ENCODE assay signal across 7 mouse cellular contexts in genomic region chr14:34615082-34615481, GRCm38 (mm10). TPM values are rescaled to one million over a fixed set of nuclear protein-coding genes. Genes with fewer than 3 reads are reported as not detected.
DNase-seq lines count a peak whose midpoint lies in the region; ATAC-seq and TF ChIP-seq lines count a peak whose summit lies in the region.

No protein-coding gene starts in this region.

- WGBS in embryonic facial prominence, embryonic 15.5 days, result 3% methylated on average over 13 of the region's 13 CpGs
- WGBS in kidney, embryonic 14.5 days, result 1% methylated on average over 13 of the region's 13 CpGs

- no peak for DNase-seq in Patski (ENCODE audit: low read depth, low spot score)
- DNase-seq in thymus, postnatal 10 days (ENCODE audit: low spot score in 2 of 2), result peak; percentile 29 to 46
- no peak for DNase-seq in gastrocnemius, postnatal 14 days
- no peak for DNase-seq in right cerebral cortex, postnatal 36 days (ENCODE audit: low spot score in 2 of 2)

- H3K9ac ChIP-seq in embryonic facial prominence, embryonic 15.5 days, result no peak overlapping the region
- no peak overlapping the region for H3K9ac ChIP-seq in kidney, embryonic 14.5 days (ENCODE audit: low read depth, low read length)

- intact Hi-C loops in gastrocnemius, postnatal 14 days (cut with DNase I; ENCODE audit: low total_unique reads), result no loop called here

- peak; percentile 9 for ATAC-seq in Patski
- ATAC-seq in embryonic facial prominence, embryonic 15.5 days (ENCODE audit: insufficient number of reproducible peaks, low FRiP score, low TSS enrichment, low read depth), result peak; percentile 24; the same call in 1 of the 2 replicates
- ATAC-seq in kidney, embryonic 14.5 days (ENCODE audit: low FRiP score, low TSS enrichment), result peak; percentile 25; the same call in 1 of the 2 replicates
- peak; percentile 53 for ATAC-seq in megakaryocyte progenitor cell, adult 5-6 weeks (replicated peaks; ENCODE audit: poor library complexity)

- POLR2A ChIA-PET in Patski (lab: Charles Lee), result no interaction called here

- H3K27me3 ChIP-seq in Patski, result no peaks in the 10 kb centered on the region
- peaks cover 14% of the 10 kb centered on the region for H3K27me3 ChIP-seq in embryonic facial prominence, embryonic 15.5 days
- H3K27me3 ChIP-seq in kidney, embryonic 14.5 days (ENCODE audit: control insufficient read depth, insufficient read depth, low read length), result peaks cover 31% of the 10 kb centered on the region

- 0 out of 2 replicates have a peak overlapping the region, but pooled peaks have one; percentile 34 for H3K27ac ChIP-seq in embryonic facial prominence, embryonic 15.5 days (replicated peaks)
- no peak overlapping the region for H3K27ac ChIP-seq in kidney, embryonic 14.5 days (ENCODE audit: low read depth, low read length)

- H3K36me3 ChIP-seq in embryonic facial prominence, embryonic 15.5 days, result no peaks in the 10 kb centered on the region
- no peaks in the 10 kb centered on the region for H3K36me3 ChIP-seq in kidney, embryonic 14.5 days (ENCODE audit: control insufficient read depth, insufficient read depth, low read length)

- peak overlapping the region; percentile 40 for H3K4me2 ChIP-seq in embryonic facial prominence, embryonic 15.5 days (replicated peaks)
- H3K4me2 ChIP-seq in kidney, embryonic 14.5 days (replicated peaks; ENCODE audit: low read depth, low read length), result peak overlapping the region; percentile 44

- peak overlapping the region; percentile 22 for H3K4me3 ChIP-seq in embryonic facial prominence, embryonic 15.5 days (replicated peaks)
- H3K4me3 ChIP-seq in kidney, embryonic 14.5 days (ENCODE audit: low read length), result peak overlapping the region; percentile 19; the same call in 1 of the 2 replicates

- H3K4me1 ChIP-seq in embryonic facial prominence, embryonic 15.5 days, result peaks cover 8% of the 10 kb centered on the region; the same call in 1 of the 2 replicates
- no peaks in the 10 kb centered on the region; the same call in 1 of the 2 replicates for H3K4me1 ChIP-seq in kidney, embryonic 14.5 days (ENCODE audit: control insufficient read depth, insufficient read depth, low read length)

- CTCF ChIA-PET in Patski (lab: Charles Lee), result interaction anchor here (3.5 kb wide), 1 partner anchor 163 kb away, joined by 25 read pairs; no protein-coding TSS in a partner anchor

- no peak for TF ChIP-seq CTCF in Patski (IDR thresholded peaks at IDR 0.05)

- H3K9me3 ChIP-seq in embryonic facial prominence, embryonic 15.5 days (replicated peaks), result no peaks in the 10 kb centered on the region
- no peaks in the 10 kb centered on the region for H3K9me3 ChIP-seq in kidney, embryonic 14.5 days (ENCODE audit: control insufficient read depth, low read length)

- in situ Hi-C loops in Patski (cut with MboI; ENCODE audit: low pct_unique_long_range_greater_than_20kb), result no loop called here

RNA-seq across cellular contexts. Expression of gene Opn4, which starts 15.1 kb away (rescaled TPM):
- not detected for polyA plus RNA-seq in Patski (2021)
- polyA plus RNA-seq in embryonic facial prominence, embryonic 15.5 days (2015; fragmentation: Nextera tagmentation; extraction: Ambion mirVana), result 0.45 and 0.46 TPM in 2 replicates
- 0.09 and 0.20 TPM in 2 replicates for polyA plus RNA-seq in kidney, embryonic 14.5 days (2014; fragmentation: Nextera tagmentation; extraction: Ambion mirVana)
- not detected in 2 replicates for total RNA-seq in megakaryocyte progenitor cell, adult 5-6 weeks (2015)
- total RNA-seq in megakaryocyte progenitor cell, adult 5-6 weeks (2017), result not detected in 2 replicates
- not detected for total RNA-seq in gastrocnemius, postnatal 14 days (2021)

RNA-seq across cellular contexts. Expression of gene Ldb3, which starts 26.6 kb away (rescaled TPM):
- 0.46 TPM for polyA plus RNA-seq in Patski (2021)
- 25.9 and 33.6 TPM in 2 replicates for polyA plus RNA-seq in embryonic facial prominence, embryonic 15.5 days (2015; fragmentation: Nextera tagmentation; extraction: Ambion mirVana)
- 0.24 and 0.31 TPM in 2 replicates for polyA plus RNA-seq in kidney, embryonic 14.5 days (2014; fragmentation: Nextera tagmentation; extraction: Ambion mirVana)
- total RNA-seq in megakaryocyte progenitor cell, adult 5-6 weeks (2015), result not detected in 2 replicates
- total RNA-seq in megakaryocyte progenitor cell, adult 5-6 weeks (2017), result not detected in 2 replicates
- 1,000 to 10,000 TPM; 1,741 to 1,856 TPM for total RNA-seq in gastrocnemius, postnatal 14 days (2021)

RNA-seq across cellular contexts. Expression of gene Wapl, which starts 58.6 kb away (rescaled TPM):
- polyA plus RNA-seq in Patski (2021), result 66.3 TPM
- 25.0 and 26.4 TPM in 2 replicates for polyA plus RNA-seq in embryonic facial prominence, embryonic 15.5 days (2015; fragmentation: Nextera tagmentation; extraction: Ambion mirVana)
- polyA plus RNA-seq in kidney, embryonic 14.5 days (2014; fragmentation: Nextera tagmentation; extraction: Ambion mirVana), result 31.5 and 34.1 TPM in 2 replicates
- 87.1 and 89.0 TPM in 2 replicates for total RNA-seq in megakaryocyte progenitor cell, adult 5-6 weeks (2015)
- total RNA-seq in megakaryocyte progenitor cell, adult 5-6 weeks (2017), result 93.1 and 123 TPM in 2 replicates
- 10 to 100 TPM; 38.4 to 40.8 TPM for total RNA-seq in gastrocnemius, postnatal 14 days (2021)

Comparison
In these comparisons a context has a peak if more than half of its experiments do, and no peak if none do; other contexts are left out.
1. DNase-seq: peak in thymus, postnatal 10 days (2 of 2); none in Patski (single experiment), gastrocnemius, postnatal 14 days (single experiment) and right cerebral cortex, postnatal 36 days (0 of 2).
2. RNA of gene Ldb3, which starts 26.6 kb away (polyA plus RNA-seq): 25.9 to 33.6 TPM in embryonic facial prominence, embryonic 15.5 days; 0.46 TPM in Patski (single experiment) and 0.24 to 0.31 TPM in kidney, embryonic 14.5 days; every median in the first group is over 10 times any median in the second.
3. Peak in every context shown above with its lines, with median percentiles within 50 percentile points of each other: ATAC-seq.